Mouse (Mus musculus) lung, postnatal 0 days (tissue): ENCODE data around the gene Insrr. TPM values are rescaled to one million over a fixed set of nuclear protein-coding genes. Genes with fewer than 3 reads are reported as not detected.

ENCODE experiments used
- ATAC-seq: fragments of 200-750 bp; cut with Nextera tagmentation; 2 replicates; pipeline ENCODE4 v1.8.0; 2017; ENCODE audit warnings: moderate library complexity
- DNase-seq: peaks from one replicate; pipeline ENCODE4 v3.0.0-alpha.2; 2016; ENCODE audit warnings: low spot score
- H3K27ac ChIP-seq: fragments of 300-500 bp; sonication (generic); 2 replicates; pipeline ENCODE4 v1.5.1; 2014; ENCODE audit warnings: antibody characterized with exemption, mild to moderate bottlenecking, low read length, mixed read lengths
- H3K27me3 ChIP-seq: fragments of 300-500 bp; sonication (generic); replicated peaks from 2 replicates; pipeline ENCODE4 v1.6.1; 2014; ENCODE audit warnings: low read length, mixed read lengths; ENCODE audit not compliant: insufficient read depth
- H3K36me3 ChIP-seq: fragments of 300-500 bp; sonication (generic); 2 replicates; pipeline ENCODE4 v1.6.1; 2014; ENCODE audit warnings: low read length, mixed read lengths; ENCODE audit not compliant: insufficient read depth
- H3K4me1 ChIP-seq: fragments of 300-500 bp; sonication (generic); 2 replicates; pipeline ENCODE4 v1.6.1; 2014; ENCODE audit warnings: antibody characterized with exemption, low read depth, low read length, mixed read lengths; ENCODE audit not compliant: insufficient read depth
- H3K4me2 ChIP-seq: fragments of 300-500 bp; sonication (generic); replicated peaks from 2 replicates; pipeline ENCODE4 v1.6.1; 2014; ENCODE audit warnings: low read depth, mild to moderate bottlenecking, low read length, moderate library complexity, mixed read lengths
- H3K4me3 ChIP-seq: fragments of 300-500 bp; sonication (generic); 2 replicates; pipeline ENCODE4 v1.5.1; 2014; ENCODE audit warnings: low read depth, low read length
- H3K9ac ChIP-seq: fragments of 300-500 bp; sonication (generic); replicated peaks from 2 replicates; pipeline ENCODE4 v1.6.1; 2014; ENCODE audit warnings: low read depth, mild to moderate bottlenecking
- H3K9me3 ChIP-seq: fragments of 300-500 bp; sonication (generic); 2 replicates; pipeline ENCODE4 v1.6.1; 2016; ENCODE audit warnings: low read length, mixed read lengths
- CTCF ChIP-seq: IDR thresholded peaks from 2 replicates; pipeline ENCODE4 v1.5.1; 2016; ENCODE audit warnings: antibody characterized with exemption, mild to moderate bottlenecking
- EP300 ChIP-seq: IDR thresholded peaks from 2 replicates; pipeline ENCODE4 v1.6.1; 2016; ENCODE audit warnings: antibody characterized with exemption, mild to moderate bottlenecking, control low read depth
- WGBS: fragments of 180-500 bp; shearing (Covaris S2); extraction: QIAGEN DNeasy Blood & Tissue Kit; methylation state at CpG from one replicate; pipeline ENCODE4 v1.1.7; 2014; 5-methylcytosine and 5-hydroxymethylcytosine counted together
- polyA plus RNA-seq: library from polyadenylated mRNA; unstranded; fragments of >200 nt; fragmentation: Nextera tagmentation; extraction: Ambion mirVana; gene quantifications from 2 replicates; pipeline ENCODE4 v1.2.1, GENCODE M21; 2015

The Insrr gene
- polyA plus RNA-seq, 1 experiment from 2014 or later = 0.12 TPM

DNA sequence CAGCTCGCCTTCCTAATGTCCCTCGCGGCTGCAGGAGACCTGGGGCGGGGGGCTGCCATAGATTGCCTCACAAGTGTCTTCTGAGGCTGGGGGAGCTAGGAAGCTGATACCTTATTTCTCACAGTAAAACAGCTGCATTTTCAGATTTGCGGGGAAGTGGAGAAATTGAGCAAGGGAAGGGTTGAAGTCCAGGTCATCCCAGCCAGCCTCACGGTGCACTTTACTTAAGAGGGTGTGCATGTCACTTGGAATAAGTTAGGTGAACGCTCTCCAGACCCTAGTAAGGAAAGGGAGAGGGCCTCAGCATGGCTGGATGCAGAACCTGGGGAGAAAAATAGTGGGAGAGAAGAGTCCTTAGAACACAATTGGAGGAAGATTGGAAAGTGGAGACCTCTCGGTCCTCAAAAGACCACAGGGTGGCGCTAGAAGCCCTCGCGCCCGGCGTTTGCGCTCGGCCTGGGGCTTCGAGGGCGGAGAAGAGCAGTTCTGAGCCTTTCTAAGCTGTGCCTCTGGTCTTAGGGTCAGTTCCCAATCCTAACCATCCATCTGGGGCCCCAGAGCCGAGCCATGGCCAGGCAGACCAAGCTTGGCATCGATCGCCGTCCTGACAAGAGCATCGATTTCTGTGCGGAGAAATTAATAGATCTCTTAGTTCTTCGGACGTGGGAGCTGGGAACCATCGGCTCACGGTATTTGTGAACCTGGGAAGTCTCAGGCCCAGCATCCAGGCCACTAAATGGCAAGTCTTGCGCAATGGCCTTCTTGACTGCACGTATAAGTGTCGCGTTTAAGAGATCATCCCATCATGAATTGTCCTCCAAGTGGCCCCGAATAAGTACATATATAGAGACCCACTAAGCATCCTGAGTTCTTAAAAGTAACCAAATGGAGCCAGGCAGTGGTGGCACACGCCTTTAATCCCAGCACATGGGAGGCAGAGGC is 1.1 kb upstream of the Insrr start:
- Histone ChIP-seq H3K36me3 (no peaks in the 10 kb centered on the region), H3K4me1 (peaks cover 5% of the 10 kb centered on the region; the same call in 1 of the 2 replicates), H3K4me3 (peak overlapping the region; percentile 14; the same call in 1 of the 2 replicates), H3K9ac (no peak overlapping the region), H3K4me2 (0 out of 2 replicates have a peak overlapping the region, but pooled peaks have one; percentile 37), H3K9me3 (no peaks in the 10 kb centered on the region), H3K27ac (no peak overlapping the region), H3K27me3 (peaks cover 73% of the 10 kb centered on the region)
- 15% methylated on average over 33 of the region's 33 CpGs for WGBS
- DNase-seq (peak; percentile 76), ATAC-seq (peak; percentile 53)
- peak; percentile 78 for TF ChIP-seq CTCF
- TF ChIP-seq EP300 = no peak

DNA sequence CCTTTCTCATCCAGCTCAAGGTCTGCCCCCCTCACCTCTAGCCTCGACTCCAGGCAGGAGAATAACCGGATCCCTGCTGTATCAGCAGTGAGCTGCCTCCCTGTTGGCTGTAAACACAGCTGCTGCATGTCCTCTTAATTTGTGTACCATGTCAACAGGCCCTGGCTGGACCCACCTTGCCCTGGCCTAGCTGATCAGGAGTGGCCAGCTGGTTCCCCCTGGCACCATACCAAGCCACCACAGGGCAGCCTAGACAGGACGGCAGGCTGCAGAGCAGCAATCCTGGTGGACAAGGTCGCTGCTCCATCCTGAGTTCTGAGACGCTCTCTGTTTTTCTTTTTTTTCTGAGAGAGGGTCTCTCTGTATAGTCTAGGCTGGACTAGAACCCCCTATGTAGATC is 4.9 kb downstream of the Insrr start:
- DNase-seq (no peak), ATAC-seq (no peak)
- 36% methylated on average over 5 of the region's 5 CpGs for WGBS
- Histone ChIP-seq H3K27me3 (peaks cover 48% of the 10 kb centered on the region; the same call in 1 of the 2 replicates), H3K27ac (no peak overlapping the region), H3K4me3 (no peak overlapping the region), H3K36me3 (no peaks in the 10 kb centered on the region), H3K9ac (no peak overlapping the region), H3K9me3 (no peaks in the 10 kb centered on the region), H3K4me1 (no peaks in the 10 kb centered on the region), H3K4me2 (no peak overlapping the region)
- TF ChIP-seq CTCF = no peak
- no peak for TF ChIP-seq EP300

DNA sequence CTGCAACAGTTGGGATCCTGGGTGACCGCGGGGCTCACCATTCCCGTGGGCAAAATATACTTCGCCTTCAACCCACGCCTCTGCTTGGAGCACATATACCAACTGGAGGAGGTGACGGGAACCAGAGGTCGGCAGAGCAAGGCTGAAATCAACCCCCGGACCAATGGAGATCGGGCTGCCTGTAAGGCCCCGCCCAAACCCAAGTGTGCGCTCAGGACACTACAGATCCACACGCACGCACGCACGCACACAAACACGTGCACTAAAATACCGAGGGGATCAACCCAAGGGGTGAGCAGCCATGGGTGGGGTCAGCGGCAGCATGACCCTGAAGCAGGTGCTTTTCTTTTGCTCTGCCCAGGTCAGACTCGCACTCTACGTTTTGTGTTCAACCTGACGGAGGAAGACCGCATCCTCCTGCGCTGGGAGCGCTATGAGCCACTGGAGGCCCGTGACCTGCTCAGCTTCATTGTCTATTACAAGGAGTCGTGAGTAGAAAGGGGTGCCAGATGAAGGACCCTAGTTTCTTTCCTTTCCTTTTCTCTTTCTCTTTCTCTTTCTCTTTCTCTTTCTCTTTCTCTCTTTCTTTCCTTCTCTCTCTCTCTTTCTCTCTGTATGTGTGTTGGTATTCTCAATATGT is 7.4 kb downstream of the Insrr start:
- TF ChIP-seq CTCF (no peak), EP300 (no peak)
- WGBS = 3% methylated on average over 26 of the region's 26 CpGs
- peak; percentile 18 for DNase-seq
- Histone ChIP-seq H3K4me1 (no peaks in the 10 kb centered on the region), H3K27ac (no peak overlapping the region), H3K4me3 (peak overlapping the region; percentile 24), H3K27me3 (peaks cover 39% of the 10 kb centered on the region), H3K36me3 (no peaks in the 10 kb centered on the region), H3K9ac (no peak overlapping the region), H3K4me2 (peak overlapping the region; percentile 39), H3K9me3 (no peaks in the 10 kb centered on the region)
- peak; percentile 32 for ATAC-seq

DNA sequence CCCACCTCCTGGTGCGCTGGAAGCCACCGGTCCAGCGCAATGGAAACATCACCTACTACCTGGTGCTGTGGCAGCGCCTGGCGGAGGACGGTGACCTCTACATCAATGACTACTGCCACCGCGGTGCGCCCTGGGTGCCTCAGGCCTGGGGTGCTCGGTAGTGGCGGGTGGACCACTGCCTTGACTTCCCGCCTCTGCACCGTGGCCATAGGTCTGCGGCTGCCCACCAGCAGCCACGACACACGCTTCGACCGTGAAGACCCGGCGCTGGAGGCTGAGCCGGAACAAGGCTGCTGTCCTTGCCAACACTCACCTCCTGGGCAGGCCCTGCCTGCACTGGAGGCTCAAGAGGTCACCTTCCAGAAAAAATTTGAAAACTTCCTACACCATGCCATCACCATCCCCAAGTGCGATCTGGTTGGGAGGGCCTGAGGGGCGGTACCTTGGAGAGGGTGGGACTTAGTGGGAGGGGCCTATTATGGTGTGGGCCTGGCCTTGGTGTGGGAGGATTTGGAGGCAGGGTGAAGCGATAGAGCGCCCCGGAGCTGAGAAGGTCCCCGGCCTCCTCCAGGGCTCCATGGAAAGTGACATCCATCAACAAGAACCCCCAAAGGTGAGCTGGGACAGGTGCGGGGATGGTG is 12.7 kb downstream of the Insrr start:
- Histone ChIP-seq H3K36me3 (no peaks in the 10 kb centered on the region), H3K4me3 (no peak overlapping the region), H3K4me1 (no peaks in the 10 kb centered on the region), H3K4me2 (0 out of 2 replicates have a peak overlapping the region, but pooled peaks have one; percentile 14), H3K9me3 (no peaks in the 10 kb centered on the region), H3K27me3 (peaks cover 33% of the 10 kb centered on the region), H3K27ac (no peak overlapping the region), H3K9ac (no peak overlapping the region)
- DNase-seq = peak; percentile 12
- peak; percentile 40; the same call in 1 of the 2 replicates for ATAC-seq
- TF ChIP-seq EP300 = no peak
- TF ChIP-seq CTCF = no peak
- 7% methylated on average over 28 of the region's 28 CpGs for WGBS

DNA sequence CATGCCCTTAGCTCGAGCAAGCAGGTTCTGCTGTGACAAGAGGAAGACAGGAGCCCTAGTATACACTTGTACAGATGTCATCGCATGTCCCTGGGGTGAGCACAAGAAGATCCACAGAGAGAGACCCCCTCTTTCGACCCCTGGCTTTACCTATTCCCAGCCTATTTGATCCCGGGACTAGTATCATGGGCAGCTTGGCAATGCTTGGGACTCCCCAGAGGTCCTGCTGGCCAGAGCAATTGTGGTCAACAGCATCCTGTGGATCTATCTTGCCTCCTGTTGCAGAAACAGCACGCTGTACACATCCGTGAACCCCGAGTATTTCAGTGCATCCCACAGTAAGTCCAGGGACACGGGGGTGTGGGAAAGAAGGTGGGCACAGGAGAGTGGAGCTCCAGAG is 14.5 kb downstream of the Insrr start:
- Histone ChIP-seq H3K9ac (no peak overlapping the region), H3K4me2 (no peak overlapping the region), H3K36me3 (no peaks in the 10 kb centered on the region), H3K27me3 (peaks cover 33% of the 10 kb centered on the region), H3K27ac (no peak overlapping the region), H3K4me1 (no peaks in the 10 kb centered on the region), H3K4me3 (no peak overlapping the region), H3K9me3 (no peaks in the 10 kb centered on the region)
- DNase-seq = no peak
- 81% methylated on average over 8 of the region's 8 CpGs for WGBS
- TF ChIP-seq EP300 (no peak), CTCF (no peak)
- ATAC-seq = no peak

DNA sequence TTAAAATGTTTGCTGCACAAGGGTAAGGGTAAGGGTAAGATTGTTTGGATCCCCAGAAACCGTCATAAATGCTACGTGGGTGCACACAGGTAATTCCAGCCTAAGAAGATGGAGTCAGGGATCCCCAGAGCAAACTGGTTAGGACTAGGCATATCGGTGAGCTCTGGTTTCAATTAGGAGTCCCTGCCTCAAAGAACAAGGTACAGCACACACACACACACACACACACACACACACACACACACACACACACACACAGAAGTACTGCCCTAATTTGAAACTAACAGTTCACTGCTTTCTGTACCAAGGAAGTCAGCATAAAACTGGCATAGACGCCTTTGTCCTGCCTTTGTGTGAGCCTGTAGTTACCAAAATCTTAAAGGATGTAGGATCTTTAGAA is 15.7 kb downstream of the Insrr start:
- TF ChIP-seq CTCF = no peak
- no peak for TF ChIP-seq EP300
- Histone ChIP-seq H3K27ac (no peak overlapping the region), H3K9me3 (no peaks in the 10 kb centered on the region), H3K27me3 (peaks cover 38% of the 10 kb centered on the region), H3K9ac (no peak overlapping the region), H3K4me1 (no peaks in the 10 kb centered on the region), H3K4me3 (no peak overlapping the region), H3K36me3 (no peaks in the 10 kb centered on the region), H3K4me2 (no peak overlapping the region)
- 79% methylated on average over 4 of the region's 4 CpGs for WGBS
- ATAC-seq (no peak), DNase-seq (no peak)
